Mouse (Mus musculus) granulocyte monocyte progenitor cell, adult 5-6 weeks (primary cell): Measurements from ENCODE around the gene Snx1. TPM values are rescaled to one million over a fixed set of nuclear protein-coding genes. Genes with fewer than 3 reads are reported as not detected.
A peak's percentile ranks its signal among the peaks of the same experiment; 100 is the strongest.

Experiments used
- ATAC-seq: replicated peaks from 2 replicates; pipeline ENCODE4 v1.8.0; 2016; ENCODE audit warnings: mild to moderate bottlenecking, moderate TSS enrichment, inconsistent platforms; ENCODE audit not compliant: poor library complexity, severe bottlenecking
- total RNA-seq, 2 experiments: library from RNA; stranded (forward) in 1 of 2; stranded (reverse) in 1 of 2; fragments of 200-712, 200-1000 nt in 1 of 2; fragments of >200 nt in 1 of 2; fragmentation: Nextera tagmentation in 1 of 2; gene quantifications; 2 replicates each; pipeline ENCODE4 v1.2.3; 2014 to 2017

Snx1 gene
- 71.0 and 93.3 TPM in 2 replicates for total RNA-seq (2014; fragmentation: Nextera tagmentation)
- 109 and 124 TPM in 2 replicates for total RNA-seq (2017)

GRCm38 (mm10) chr9:66126456-66127192, at the start of gene Snx1, which contains the start of gene Ciao2a:
Snx1 (minus strand) TSS chr9:66126587.
Ciao2a (plus strand) TSS chr9:66126611.
- ATAC-seq = peak; percentile 70

DNA sequence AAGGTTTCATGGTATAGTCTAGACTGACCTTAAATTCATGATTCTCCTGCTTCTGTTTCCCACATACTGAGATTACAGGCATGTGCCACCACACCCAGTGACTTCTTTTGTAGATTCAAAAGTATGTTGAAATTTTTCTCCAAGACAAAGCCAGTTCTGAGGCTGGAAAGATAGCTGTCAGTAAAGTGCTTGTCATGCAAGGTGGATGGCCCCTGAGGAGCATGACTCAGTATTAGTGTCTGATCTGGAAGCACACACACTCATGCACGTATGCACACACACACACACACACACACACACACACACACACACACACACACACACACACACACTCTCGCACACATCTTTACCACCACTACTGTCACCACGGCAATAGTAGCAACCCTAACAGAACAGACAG, 48.6 kb upstream of the Snx1 start:
- no peak for ATAC-seq

GRCm38 (mm10) chr9:66173316-66173855, 47.0 kb upstream of the Snx1 start:
- no peak for ATAC-seq

DNA sequence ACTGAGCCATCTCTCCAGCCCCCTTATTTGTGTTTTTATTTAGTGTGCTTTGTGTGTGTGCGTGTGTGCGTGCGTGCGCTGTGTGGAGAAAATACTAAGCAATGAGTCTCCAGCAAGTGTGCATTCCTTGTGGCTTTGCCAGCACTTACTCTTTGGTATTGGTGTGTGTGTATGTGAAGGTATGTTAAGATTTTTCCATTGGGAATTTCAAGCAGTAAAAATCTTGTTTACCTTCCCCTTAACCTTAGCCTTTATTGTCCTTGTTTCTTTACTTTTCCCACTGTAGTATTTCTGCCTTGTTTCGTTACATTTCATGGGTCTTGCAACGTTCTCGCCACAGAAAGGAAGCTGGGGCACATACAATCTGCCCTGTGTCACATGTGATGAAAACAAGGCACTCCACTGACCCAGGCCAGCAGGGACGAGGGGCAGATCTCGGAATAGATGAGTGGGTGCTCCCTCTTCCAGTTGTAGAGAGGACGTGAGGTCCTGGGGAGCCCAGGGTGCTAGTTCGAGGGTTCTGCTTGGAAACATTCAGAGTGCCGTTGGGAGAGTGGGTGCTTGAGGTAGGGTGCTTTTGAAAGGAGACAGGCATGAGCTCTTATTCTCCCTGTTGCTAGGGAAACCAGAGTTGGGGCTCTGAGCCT, 45.0 kb upstream of the Snx1 start:
- ATAC-seq = no peak

DNA sequence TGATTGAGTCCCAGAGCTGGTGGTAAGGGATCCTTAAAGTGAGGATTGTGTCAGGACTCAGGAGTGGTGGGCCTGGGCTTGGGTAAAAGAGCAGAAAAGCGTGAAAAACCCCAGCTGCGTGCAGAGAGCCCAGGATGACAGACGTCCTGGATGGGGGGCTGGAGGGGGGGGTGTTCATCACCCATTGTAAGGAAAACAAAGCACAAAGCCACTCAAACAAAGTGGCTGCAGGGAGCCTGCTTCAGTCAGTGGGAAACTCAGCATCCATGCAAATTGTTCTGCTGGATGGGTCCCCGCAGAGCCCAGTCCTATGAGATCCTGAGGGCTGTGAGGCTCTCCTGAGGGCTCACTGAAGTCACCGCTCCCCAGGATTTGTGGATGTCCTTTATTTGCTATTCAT, 44.1 kb upstream of the Snx1 start:
- ATAC-seq = no peak

GRCm38 (mm10) chr9:66168233-66168632, 41.8 kb upstream of the Snx1 start:
- no peak for ATAC-seq

DNA sequence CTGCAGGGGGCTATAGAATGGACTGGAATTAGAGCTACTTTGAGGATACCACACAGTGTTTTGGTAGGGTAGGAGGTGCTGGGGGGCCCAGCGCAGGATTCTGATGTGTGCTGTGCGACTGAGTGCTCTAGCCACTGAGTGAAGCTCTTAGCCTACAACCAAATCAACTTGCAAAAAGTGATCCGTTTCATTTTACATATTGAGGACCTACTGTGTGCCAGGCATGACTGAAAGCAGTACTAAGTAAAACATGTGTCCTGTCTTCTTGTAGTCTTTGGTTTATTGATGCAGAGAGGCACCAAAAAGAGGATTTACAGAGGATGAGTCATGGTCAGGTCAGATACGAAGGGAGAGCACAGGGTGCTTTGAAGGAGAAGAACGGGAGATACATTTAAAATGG, 40.8 kb upstream of the Snx1 start:
- ATAC-seq = no peak

DNA sequence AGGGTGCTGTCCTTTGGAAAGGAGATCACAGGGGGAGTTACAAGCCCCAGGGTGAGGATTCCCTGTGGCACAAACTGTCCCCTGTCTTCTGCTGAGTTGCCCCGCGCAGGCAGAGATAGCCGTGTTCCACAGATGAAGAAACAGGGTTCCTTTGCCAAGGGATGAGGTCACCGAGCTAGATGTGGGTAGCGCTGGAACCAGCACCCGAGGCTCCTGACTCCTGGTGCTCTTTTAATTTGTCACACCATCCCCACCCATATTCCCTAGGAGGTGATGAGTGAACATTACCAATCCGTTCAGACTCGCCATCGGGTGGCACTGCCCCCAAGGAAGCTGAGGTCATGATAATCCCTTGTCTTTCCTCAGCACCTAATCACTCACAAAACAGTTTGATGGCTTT, 36.6 kb upstream of the Snx1 start:
- ATAC-seq = no peak

- ATAC-seq = no peak
Observed at GRCm38 (mm10) chr9:66160155-66160554, 33.8 kb upstream of the Snx1 start.

DNA sequence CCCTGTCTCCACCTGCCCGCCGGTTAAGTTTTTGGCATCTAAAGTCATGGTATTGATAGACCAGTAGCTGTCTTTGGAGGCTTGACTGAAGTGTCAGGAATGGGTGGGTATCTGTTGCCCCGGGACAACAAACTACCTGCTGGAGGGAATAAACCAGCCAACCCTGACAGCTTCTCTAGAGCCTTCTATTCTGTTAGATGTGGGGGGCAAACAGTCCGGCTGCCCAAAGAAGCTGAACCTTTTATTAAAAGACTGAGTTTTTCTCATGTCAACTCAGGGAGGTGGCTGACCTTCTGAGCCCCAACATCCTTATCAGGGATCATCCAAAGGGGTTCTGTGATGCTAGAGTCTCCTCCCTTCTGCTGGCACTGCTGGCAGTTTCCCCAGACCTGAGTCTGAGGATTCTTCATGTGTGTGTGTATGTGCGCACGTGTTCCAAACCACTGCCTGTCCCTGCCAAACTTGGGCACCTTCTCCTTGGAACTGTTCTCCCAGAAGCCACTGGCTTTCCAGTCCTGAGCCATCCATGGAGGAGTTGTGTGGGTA, 32.6 kb upstream of the Snx1 start:
- no peak for ATAC-seq

DNA sequence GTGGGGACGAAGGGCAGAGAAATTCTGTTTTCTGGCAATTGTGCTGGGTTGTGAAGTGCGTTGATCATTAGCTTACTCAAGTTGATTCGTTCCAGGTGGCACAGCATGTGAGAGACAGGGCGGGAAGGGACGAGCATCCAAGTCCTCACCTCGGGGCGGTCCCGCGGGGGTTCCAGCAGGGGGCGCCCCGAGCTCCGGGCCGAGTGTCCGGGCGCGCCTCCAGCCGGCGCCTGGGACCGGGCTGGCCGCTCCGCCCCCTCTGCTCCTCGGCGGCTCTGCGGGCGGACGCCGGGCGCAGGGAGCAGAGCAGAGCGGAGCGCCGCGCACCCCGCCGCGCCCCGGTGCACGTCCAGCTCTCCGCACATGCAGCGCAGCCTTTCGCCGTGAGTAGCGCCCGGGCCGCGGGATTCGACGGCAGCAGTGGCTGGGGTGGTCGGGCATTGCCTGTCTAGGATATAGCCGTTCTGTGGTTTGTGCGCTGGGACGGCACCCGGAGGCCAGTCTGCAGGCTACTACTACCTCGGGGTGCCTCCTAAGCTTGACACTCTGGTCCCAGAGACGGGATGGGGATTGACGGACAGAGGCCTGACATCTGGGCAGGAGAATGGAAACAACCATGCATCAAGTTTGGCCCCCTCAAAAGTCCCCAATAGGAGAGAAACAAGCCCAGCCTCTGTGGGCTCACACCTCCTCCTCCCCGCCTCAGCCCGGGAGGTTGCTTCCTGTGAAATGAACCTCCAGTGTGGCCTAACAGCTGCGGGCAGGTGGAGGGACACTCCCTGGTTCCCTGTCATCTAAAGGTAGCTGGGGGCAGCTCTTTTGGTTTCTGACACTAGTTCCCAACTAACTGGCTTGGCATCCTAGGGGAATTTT, 31.8 kb upstream of the Snx1 start, which contains the start of gene Dapk2:
Gene Dapk2 (plus strand): TSS at position 266 of the 873 bp plus-strand sequence.
- ATAC-seq = peak; percentile 88

- no peak for ATAC-seq
Observed at GRCm38 (mm10) chr9:66155534-66155933, 29.1 kb upstream of the Snx1 start.

DNA sequence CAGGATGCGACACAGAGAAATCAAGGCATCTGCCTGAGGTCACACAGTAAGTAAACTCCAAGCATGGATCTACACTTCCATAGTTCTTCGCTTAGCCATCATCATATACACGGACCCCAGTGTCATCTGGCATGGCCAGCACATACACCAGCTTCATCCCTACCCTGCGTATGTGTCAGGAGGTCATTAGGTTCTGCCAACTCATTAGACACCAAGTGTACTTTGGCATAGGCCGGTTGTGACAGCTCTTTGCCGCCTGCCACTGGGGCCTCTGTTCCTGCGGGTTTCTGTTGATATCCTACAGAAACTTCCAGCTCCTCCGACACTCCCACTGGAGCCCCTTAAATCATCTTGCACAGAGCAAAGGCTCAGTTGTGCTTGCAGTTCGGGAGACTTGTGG, 27.6 kb upstream of the Snx1 start:
- no peak for ATAC-seq

DNA sequence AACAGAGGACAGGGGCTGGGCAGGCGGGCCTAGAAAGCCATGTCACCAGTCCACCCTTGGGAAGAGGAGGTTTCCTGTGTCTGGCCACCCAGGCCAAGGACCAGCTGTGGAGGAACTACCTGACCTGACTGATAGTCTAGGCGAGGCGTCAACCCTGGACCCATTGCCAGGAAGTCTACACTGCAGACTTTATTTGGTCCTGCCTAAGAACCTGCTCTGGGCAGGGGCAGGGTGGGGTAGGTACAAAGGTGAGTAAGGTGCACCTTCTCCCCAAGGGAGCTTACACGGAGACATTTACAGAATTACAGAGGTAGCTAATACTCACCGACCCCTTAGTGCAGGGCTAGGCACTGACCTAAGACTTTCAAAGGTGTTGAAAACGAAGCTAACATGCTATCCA, 27.2 kb upstream of the Snx1 start:
- ATAC-seq = no peak

DNA sequence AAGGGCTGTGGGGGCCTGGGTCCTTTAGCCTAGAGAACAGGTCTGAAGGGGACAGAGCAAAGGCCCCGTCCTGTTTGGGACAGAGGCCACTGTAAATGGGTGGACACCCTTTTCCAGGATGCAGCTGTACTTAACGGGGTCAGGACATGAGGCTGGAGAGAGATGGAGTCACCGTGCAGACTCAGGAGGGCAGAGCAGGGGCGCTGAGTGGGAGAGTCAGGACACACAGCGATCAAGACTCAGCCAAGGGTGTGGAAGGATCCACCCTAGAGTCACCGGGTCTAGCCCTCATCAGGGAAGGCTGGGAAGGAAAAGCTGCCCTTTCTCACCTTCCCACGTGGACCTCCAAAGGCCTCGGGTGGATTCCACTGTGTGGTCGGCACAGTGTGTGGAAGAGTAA, 25.6 kb upstream of the Snx1 start:
- ATAC-seq = no peak

DNA sequence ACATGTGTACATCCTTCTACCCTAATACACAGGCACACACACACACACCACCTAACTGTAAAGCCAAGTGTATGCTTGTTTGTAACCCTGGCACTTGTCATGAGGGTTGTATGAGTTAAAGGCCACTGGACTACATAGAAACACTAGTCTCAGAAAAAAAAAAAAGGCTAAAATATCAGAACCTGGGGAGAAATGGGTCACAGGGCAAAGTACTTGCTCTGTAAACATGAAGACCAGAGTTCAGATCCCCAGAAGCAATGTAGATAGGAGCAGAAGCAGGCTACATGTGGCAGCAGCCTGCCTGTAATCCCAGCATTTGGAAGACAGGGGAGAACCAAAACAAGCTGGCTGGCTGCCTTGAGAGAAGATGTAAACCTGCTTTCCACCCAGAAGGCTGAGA, 19.8 kb upstream of the Snx1 start:
- no peak for ATAC-seq

- ATAC-seq = peak; percentile 73; the same call in 1 of the 2 replicates
Observed at GRCm38 (mm10) chr9:66144248-66144647, 17.9 kb upstream of the Snx1 start.

DNA sequence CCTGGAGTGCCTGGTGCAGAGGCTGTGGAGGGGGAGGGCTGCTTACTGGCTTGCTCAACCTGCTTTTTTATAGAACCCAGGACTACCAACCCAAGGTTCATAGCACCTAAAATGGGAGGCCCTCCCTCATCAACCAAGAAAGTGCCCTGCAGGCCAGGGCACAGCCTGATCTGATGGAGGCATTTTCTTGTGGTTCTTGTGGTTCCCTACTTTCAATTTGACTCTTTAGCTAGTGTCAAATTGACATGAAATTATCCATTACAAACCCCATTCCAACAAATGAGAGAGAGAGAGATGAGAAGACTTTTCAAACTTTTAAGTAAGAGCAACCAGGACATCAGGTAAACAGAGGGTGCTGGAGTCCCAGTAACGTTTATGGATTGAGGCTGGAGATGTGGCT, 15.9 kb upstream of the Snx1 start:
- no peak for ATAC-seq

DNA sequence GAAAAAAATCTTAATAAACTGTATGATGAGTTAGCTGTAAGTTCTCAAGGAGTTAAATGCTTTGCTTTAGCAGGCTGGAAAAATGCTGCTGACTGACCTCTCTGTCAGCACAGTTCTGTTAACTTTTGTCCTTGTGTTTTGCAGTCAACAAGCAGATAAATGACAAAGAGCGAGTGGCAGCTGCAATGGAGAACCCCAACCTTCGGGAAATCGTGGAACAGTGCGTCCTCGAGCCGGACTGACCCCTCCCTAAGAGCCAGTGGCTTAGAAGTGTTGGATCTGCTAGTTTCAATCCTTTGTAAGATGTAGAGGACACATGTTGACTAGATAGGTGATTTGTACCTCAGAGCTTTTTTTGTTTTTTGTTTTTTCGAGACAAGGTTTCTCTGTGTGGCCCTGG, 11.8 kb upstream of the Snx1 start:
- no peak for ATAC-seq

- ATAC-seq = peak; percentile 49
Observed at GRCm38 (mm10) chr9:66135967-66136366, 9.6 kb upstream of the Snx1 start.
